Mouse (Mus musculus) megakaryocyte, embryonic 14.5 days (primary cell): ENCODE measurements around the gene Rras.

Experiments used
- FLI1 ChIP-seq: IDR thresholded peaks from 2 replicates; pipeline ENCODE4 v1.6.1; 2012; ENCODE audit warnings: low read length, inconsistent platforms, mixed read lengths
- GATA1 ChIP-seq: IDR thresholded peaks from 3 replicates; pipeline ENCODE4 v1.6.1; 2012; ENCODE audit warnings: mixed read lengths, low read length, inconsistent platforms, borderline replicate concordance

- TF ChIP-seq GATA1 (no peak), FLI1 (no peak)
These were observed 46.6 kb upstream of the Rras start for GRCm38 (mm10) chr7:44971142-44971541.
